Mouse (Mus musculus) megakaryocyte, embryonic 14.5 days (primary cell): ENCODE measurements at regions not wholly inside any gene's neighbourhood (a gene's known extent, or its start where the extent isn't known, plus 50 kb on each side); places are given as distances from the start of the nearest gene placed in this dataset.

Source experiments
- H3K27me3 ChIP-seq: replicated peaks from 2 replicates; pipeline ENCODE3; 2012; ENCODE audit warnings: inconsistent platforms
- H3K36me3 ChIP-seq: replicated peaks from 2 replicates; pipeline ENCODE3; 2012; ENCODE audit warnings: low read length, inconsistent platforms, mixed read lengths
- H3K4me1 ChIP-seq: 2 replicates; pipeline ENCODE4 v1.6.1; 2012; ENCODE audit warnings: inconsistent platforms
- H3K4me3 ChIP-seq: replicated peaks from 2 replicates; pipeline ENCODE3; 2012; ENCODE audit warnings: moderate library complexity, mild to moderate bottlenecking, inconsistent platforms
- H3K9me3 ChIP-seq: 2 replicates; pipeline ENCODE4 v1.6.1; 2012; ENCODE audit warnings: inconsistent platforms
- FLI1 ChIP-seq: IDR thresholded peaks from 2 replicates; pipeline ENCODE4 v1.6.1; 2012; ENCODE audit warnings: low read length, inconsistent platforms, mixed read lengths
- GATA1 ChIP-seq: IDR thresholded peaks from 3 replicates; pipeline ENCODE4 v1.6.1; 2012; ENCODE audit warnings: mixed read lengths, low read length, inconsistent platforms, borderline replicate concordance

- no peak overlapping the region for H3K4me3 ChIP-seq
- H3K9me3 ChIP-seq = no peaks in the 10 kb centered on the region
- no peaks in the 10 kb centered on the region for H3K36me3 ChIP-seq
- H3K4me1 ChIP-seq = peaks cover 11% of the 10 kb centered on the region
- no peaks in the 10 kb centered on the region for H3K27me3 ChIP-seq
- TF ChIP-seq FLI1 = no peak
- TF ChIP-seq GATA1 = no peak
These were observed 77.1 kb downstream of the Utp18 start for GRCm38 (mm10) chr11:93808431-93808830.

- H3K9me3 ChIP-seq = no peaks in the 10 kb centered on the region
- H3K36me3 ChIP-seq = no peaks in the 10 kb centered on the region
- no peaks in the 10 kb centered on the region; the same call in none of the 2 replicates for H3K4me1 ChIP-seq
- TF ChIP-seq FLI1 (no peak), GATA1 (no peak)
- no peak overlapping the region for H3K4me3 ChIP-seq
- no peaks in the 10 kb centered on the region for H3K27me3 ChIP-seq
These were observed 78.4 kb downstream of the Utp18 start for GRCm38 (mm10) chr11:93807205-93807604.

GRCm38 (mm10) chr11:93771143-93771940 is 114.2 kb downstream of the Utp18 start:
- Histone ChIP-seq H3K36me3 (no peaks in the 10 kb centered on the region), H3K4me3 (no peak overlapping the region), H3K27me3 (no peaks in the 10 kb centered on the region), H3K4me1 (no peaks in the 10 kb centered on the region), H3K9me3 (peaks cover 15% of the 10 kb centered on the region)
- no peak for TF ChIP-seq FLI1
- TF ChIP-seq GATA1 = no peak

- TF ChIP-seq FLI1 (no peak), GATA1 (no peak)
- H3K9me3 ChIP-seq = peaks cover 15% of the 10 kb centered on the region
- H3K27me3 ChIP-seq = peaks cover 9% of the 10 kb centered on the region
- no peaks in the 10 kb centered on the region for H3K4me1 ChIP-seq
- no peak overlapping the region for H3K4me3 ChIP-seq
- no peaks in the 10 kb centered on the region for H3K36me3 ChIP-seq
These were observed 119.6 kb downstream of the Utp18 start for GRCm38 (mm10) chr11:93765961-93766360.

- Histone ChIP-seq H3K4me1 (no peaks in the 10 kb centered on the region), H3K27me3 (peaks cover 10% of the 10 kb centered on the region), H3K9me3 (peaks cover 10% of the 10 kb centered on the region), H3K36me3 (no peaks in the 10 kb centered on the region), H3K4me3 (no peak overlapping the region)
- TF ChIP-seq GATA1 (no peak), FLI1 (no peak)
These were observed 122.6 kb downstream of the Utp18 start for GRCm38 (mm10) chr11:93762832-93763530.

- Histone ChIP-seq H3K36me3 (no peaks in the 10 kb centered on the region), H3K4me3 (no peak overlapping the region), H3K27me3 (peaks cover 9% of the 10 kb centered on the region), H3K4me1 (no peaks in the 10 kb centered on the region), H3K9me3 (no peaks in the 10 kb centered on the region)
- TF ChIP-seq GATA1 = no peak
- no peak for TF ChIP-seq FLI1
These were observed 127.7 kb downstream of the Utp18 start for GRCm38 (mm10) chr11:93757825-93758224.

- no peaks in the 10 kb centered on the region for H3K27me3 ChIP-seq
- no peaks in the 10 kb centered on the region for H3K4me1 ChIP-seq
- TF ChIP-seq GATA1 (no peak), FLI1 (no peak)
- H3K4me3 ChIP-seq = no peak overlapping the region
- H3K36me3 ChIP-seq = no peaks in the 10 kb centered on the region
- peaks cover 9% of the 10 kb centered on the region; the same call in 1 of the 2 replicates for H3K9me3 ChIP-seq
These were observed 148.9 kb downstream of the Utp18 start for GRCm38 (mm10) chr11:93736618-93737017.

GRCm38 (mm10) chr11:93733568-93734185 is 151.9 kb downstream of the Utp18 start:
- Histone ChIP-seq H3K4me1 (no peaks in the 10 kb centered on the region), H3K27me3 (no peaks in the 10 kb centered on the region), H3K4me3 (peak overlapping the region; percentile 44), H3K9me3 (peaks cover 19% of the 10 kb centered on the region; the same call in 1 of the 2 replicates), H3K36me3 (no peaks in the 10 kb centered on the region)
- TF ChIP-seq GATA1 (no peak), FLI1 (no peak)

- H3K4me3 ChIP-seq = no peak overlapping the region
- H3K9me3 ChIP-seq = peaks cover 18% of the 10 kb centered on the region
- TF ChIP-seq FLI1 (no peak), GATA1 (no peak)
- H3K36me3 ChIP-seq = no peaks in the 10 kb centered on the region
- H3K4me1 ChIP-seq = no peaks in the 10 kb centered on the region
- no peaks in the 10 kb centered on the region for H3K27me3 ChIP-seq
These were observed 156.4 kb downstream of the Utp18 start for GRCm38 (mm10) chr11:93729119-93729518.

GRCm38 (mm10) chr11:93725242-93725641 is 160.3 kb downstream of the Utp18 start:
- Histone ChIP-seq H3K4me3 (no peak overlapping the region), H3K36me3 (no peaks in the 10 kb centered on the region), H3K9me3 (peaks cover 4% of the 10 kb centered on the region), H3K4me1 (no peaks in the 10 kb centered on the region), H3K27me3 (no peaks in the 10 kb centered on the region)
- TF ChIP-seq GATA1 = no peak
- TF ChIP-seq FLI1 = no peak
